Mouse (Mus musculus): ENCODE results near the gene Grid2. TPM values are rescaled to one million over a fixed set of nuclear protein-coding genes. Genes with fewer than 3 reads are reported as not detected.

Grid2 gene
- polyA plus RNA-seq, 1 experiment from 2014 or later, result 2.2 TPM

GRCm38 (mm10) chr6:64114594-64114993, 858.9 kb downstream of the Grid2 start:
- Histone ChIP-seq H3K27me3 (no peaks in the 10 kb centered on the region), H3K27ac (no peak overlapping the region), H3K4me3 (no peak overlapping the region), H3K4me2 (replicated peaks) (no peak overlapping the region), H3K4me1 (peaks cover 3% of the 10 kb centered on the region), H3K9ac (no peak overlapping the region), H3K36me3 (no peaks in the 10 kb centered on the region), H3K9me3 (no peaks in the 10 kb centered on the region)
- no peak for ATAC-seq (ENCODE audit: low FRiP score, low read depth)
- WGBS, result 75% methylated on average over 2 of the region's 2 CpGs

- Histone ChIP-seq H3K27me3 (no peaks in the 10 kb centered on the region), H3K27ac (no peak overlapping the region), H3K4me3 (no peak overlapping the region), H3K9ac (no peak overlapping the region), H3K9me3 (no peaks in the 10 kb centered on the region), H3K4me1 (no peaks in the 10 kb centered on the region), H3K4me2 (replicated peaks) (no peak overlapping the region), H3K36me3 (no peaks in the 10 kb centered on the region)
- WGBS, result 81% methylated on average over 9 of the region's 9 CpGs
- ATAC-seq (ENCODE audit: low FRiP score, low read depth), result no peak
These were observed 880.6 kb downstream of the Grid2 start for GRCm38 (mm10) chr6:64136275-64136674.

- Histone ChIP-seq H3K27me3 (no peaks in the 10 kb centered on the region), H3K9me3 (no peaks in the 10 kb centered on the region), H3K36me3 (no peaks in the 10 kb centered on the region), H3K4me1 (peaks cover 4% of the 10 kb centered on the region; the same call in 1 of the 2 replicates), H3K4me3 (no peak overlapping the region), H3K4me2 (replicated peaks) (no peak overlapping the region), H3K27ac (no peak overlapping the region), H3K9ac (no peak overlapping the region)
- WGBS, result 39% methylated on average over 7 of the region's 7 CpGs
- ATAC-seq (ENCODE audit: low FRiP score, low read depth), result peak; percentile 67
These were observed 892.9 kb downstream of the Grid2 start for GRCm38 (mm10) chr6:64148613-64149012.

DNA sequence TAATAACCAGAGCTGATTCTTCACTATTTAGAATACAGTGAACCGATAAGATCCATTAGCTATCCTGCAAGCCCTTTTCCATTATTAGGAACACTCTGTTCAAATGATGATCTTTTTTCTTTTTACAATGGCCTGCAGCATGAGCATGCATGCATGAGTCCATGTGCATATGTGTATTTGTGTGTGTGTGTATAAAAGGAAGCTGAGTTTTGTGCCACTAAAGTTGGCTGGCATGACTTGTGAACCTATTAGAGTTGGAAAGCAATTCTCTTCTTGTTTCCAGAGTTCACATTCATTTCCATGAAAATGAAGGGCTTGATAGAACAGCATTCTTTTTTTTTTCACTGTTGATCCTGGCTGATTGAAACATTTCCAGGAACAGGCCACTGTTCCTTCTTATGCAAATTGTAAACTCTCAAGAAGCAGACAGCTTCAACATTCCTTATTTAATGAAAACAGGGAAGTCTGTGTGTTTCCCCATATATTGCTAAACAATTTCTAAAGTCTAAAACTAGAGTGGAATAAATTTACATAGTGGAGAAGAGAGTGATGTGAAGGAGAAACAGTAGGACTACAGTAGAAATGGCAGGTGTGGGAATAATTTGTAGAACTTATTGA, 919.4 kb downstream of the Grid2 start:
- no peak for ATAC-seq (ENCODE audit: low FRiP score, low read depth)
- Histone ChIP-seq H3K4me1 (no peaks in the 10 kb centered on the region), H3K27ac (no peak overlapping the region), H3K36me3 (no peaks in the 10 kb centered on the region), H3K9me3 (no peaks in the 10 kb centered on the region), H3K9ac (no peak overlapping the region), H3K4me3 (no peak overlapping the region), H3K27me3 (no peaks in the 10 kb centered on the region), H3K4me2 (replicated peaks) (no peak overlapping the region)
- 96% methylated on average over 1 of the region's 1 CpGs for WGBS

- no peak for ATAC-seq (ENCODE audit: low FRiP score, low read depth)
- H3K9ac ChIP-seq, result no peak overlapping the region
- 79% methylated on average over 1 of the region's 1 CpGs for WGBS
- H3K36me3 ChIP-seq, result no peaks in the 10 kb centered on the region
- no peak overlapping the region for H3K4me3 ChIP-seq
- no peak overlapping the region for H3K4me2 ChIP-seq (replicated peaks)
- H3K4me1 ChIP-seq, result no peaks in the 10 kb centered on the region
- H3K9me3 ChIP-seq, result no peaks in the 10 kb centered on the region
- no peak overlapping the region for H3K27ac ChIP-seq
- no peaks in the 10 kb centered on the region for H3K27me3 ChIP-seq
These were observed 938.0 kb downstream of the Grid2 start for GRCm38 (mm10) chr6:64193646-64194045.

- WGBS, result 27% methylated on average over 8 of the region's 8 CpGs
- Histone ChIP-seq H3K4me2 (replicated peaks) (no peak overlapping the region), H3K9ac (no peak overlapping the region), H3K27me3 (no peaks in the 10 kb centered on the region), H3K4me1 (no peaks in the 10 kb centered on the region), H3K4me3 (no peak overlapping the region), H3K9me3 (no peaks in the 10 kb centered on the region), H3K36me3 (no peaks in the 10 kb centered on the region), H3K27ac (no peak overlapping the region)
- ATAC-seq (ENCODE audit: low FRiP score, low read depth), result no peak
These were observed 946.9 kb downstream of the Grid2 start for GRCm38 (mm10) chr6:64202396-64203122.

- H3K27ac ChIP-seq, result no peak overlapping the region
- no peaks in the 10 kb centered on the region for H3K9me3 ChIP-seq
- no peak overlapping the region for H3K9ac ChIP-seq
- no peak for ATAC-seq (ENCODE audit: low FRiP score, low read depth)
- H3K27me3 ChIP-seq, result no peaks in the 10 kb centered on the region
- no peak overlapping the region for H3K4me3 ChIP-seq
- H3K36me3 ChIP-seq, result no peaks in the 10 kb centered on the region
- no peaks in the 10 kb centered on the region for H3K4me1 ChIP-seq
- no peak overlapping the region for H3K4me2 ChIP-seq (replicated peaks)
- 66% methylated on average over 3 of the region's 3 CpGs for WGBS
These were observed 980.7 kb downstream of the Grid2 start for GRCm38 (mm10) chr6:64236351-64236750.

DNA sequence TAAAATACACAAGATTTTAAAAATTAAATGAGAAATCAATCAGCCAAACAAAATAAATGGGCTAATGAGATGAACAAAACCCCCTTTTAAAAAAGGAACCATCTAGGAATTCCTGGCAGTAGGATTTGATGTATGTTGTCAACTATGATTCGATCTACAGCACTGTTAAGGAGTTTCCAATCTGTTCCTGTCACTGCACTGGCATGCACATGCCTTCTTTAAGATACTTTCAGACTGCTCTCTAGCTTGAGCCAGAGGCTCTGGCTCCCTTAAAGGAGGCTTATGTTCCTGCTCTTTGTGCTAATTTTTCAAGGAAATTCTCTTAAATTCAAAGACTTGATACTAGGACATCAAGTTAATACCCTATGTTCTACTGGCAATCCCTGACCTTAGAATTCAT, 984.9 kb downstream of the Grid2 start:
- H3K4me1 ChIP-seq, result no peaks in the 10 kb centered on the region
- 83% methylated on average over 1 of the region's 1 CpGs for WGBS
- no peaks in the 10 kb centered on the region for H3K36me3 ChIP-seq
- ATAC-seq (ENCODE audit: low FRiP score, low read depth), result no peak
- no peak overlapping the region for H3K27ac ChIP-seq
- H3K4me3 ChIP-seq, result no peak overlapping the region
- no peak overlapping the region for H3K9ac ChIP-seq
- no peaks in the 10 kb centered on the region for H3K9me3 ChIP-seq
- H3K4me2 ChIP-seq (replicated peaks), result no peak overlapping the region
- no peaks in the 10 kb centered on the region for H3K27me3 ChIP-seq

DNA sequence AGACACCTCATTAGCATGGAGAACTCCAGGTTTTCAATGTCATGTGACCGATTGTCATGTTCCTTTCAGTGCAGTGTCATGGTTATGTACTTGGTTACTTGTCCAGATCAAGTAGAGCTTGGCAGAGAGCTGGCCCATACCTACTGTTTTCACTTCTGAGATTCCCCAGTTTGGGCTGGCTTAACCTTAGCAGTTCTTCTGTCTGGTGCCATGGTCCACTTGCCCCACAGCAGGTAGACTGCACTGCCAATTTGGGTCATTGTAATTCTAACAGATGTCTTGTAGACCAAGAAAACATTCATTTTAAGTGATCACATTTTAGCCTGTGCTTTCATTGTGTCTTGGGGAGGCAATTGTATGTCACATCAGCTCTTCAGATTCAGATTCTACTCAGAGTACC, 990.3 kb downstream of the Grid2 start:
- H3K36me3 ChIP-seq, result no peaks in the 10 kb centered on the region
- no peaks in the 10 kb centered on the region for H3K9me3 ChIP-seq
- H3K4me3 ChIP-seq, result no peak overlapping the region
- no peaks in the 10 kb centered on the region for H3K27me3 ChIP-seq
- no peak overlapping the region for H3K9ac ChIP-seq
- 86% methylated on average over 1 of the region's 1 CpGs for WGBS
- H3K27ac ChIP-seq, result no peak overlapping the region
- no peak for ATAC-seq (ENCODE audit: low FRiP score, low read depth)
- H3K4me1 ChIP-seq, result no peaks in the 10 kb centered on the region
- no peak overlapping the region for H3K4me2 ChIP-seq (replicated peaks)

DNA sequence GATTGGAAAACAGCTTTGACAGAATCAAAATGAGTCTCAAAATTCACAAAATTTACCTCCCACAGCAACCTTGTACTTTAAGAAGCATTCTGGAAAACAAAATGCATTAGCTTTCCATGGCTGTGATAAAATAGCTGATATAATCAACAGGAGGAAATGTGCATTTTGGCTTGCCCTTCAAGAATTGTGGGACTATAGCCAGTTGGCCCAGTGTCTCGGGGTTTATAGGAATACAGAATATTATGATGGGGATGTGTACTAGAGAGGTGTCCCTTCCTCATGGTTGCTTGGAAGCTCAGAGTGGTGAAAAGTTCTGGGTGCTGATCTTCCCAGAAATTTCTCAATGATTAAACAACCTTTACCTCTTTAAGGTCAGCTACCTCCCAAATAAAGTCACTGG, 995.4 kb downstream of the Grid2 start:
- no peaks in the 10 kb centered on the region for H3K4me1 ChIP-seq
- no peaks in the 10 kb centered on the region for H3K9me3 ChIP-seq
- no peak overlapping the region for H3K4me2 ChIP-seq (replicated peaks)
- no peaks in the 10 kb centered on the region for H3K36me3 ChIP-seq
- no peak overlapping the region for H3K9ac ChIP-seq
- no peak overlapping the region for H3K27ac ChIP-seq
- WGBS, result 63% methylated on average over 1 of the region's 1 CpGs
- no peaks in the 10 kb centered on the region for H3K27me3 ChIP-seq
- ATAC-seq (ENCODE audit: low FRiP score, low read depth), result no peak
- no peak overlapping the region for H3K4me3 ChIP-seq

GRCm38 (mm10) chr6:64263517-64263916, 1007.8 kb downstream of the Grid2 start:
- ATAC-seq (ENCODE audit: low FRiP score, low read depth), result no peak
- Histone ChIP-seq H3K36me3 (no peaks in the 10 kb centered on the region), H3K9me3 (no peaks in the 10 kb centered on the region), H3K4me2 (replicated peaks) (no peak overlapping the region), H3K4me1 (no peaks in the 10 kb centered on the region), H3K9ac (no peak overlapping the region), H3K27ac (no peak overlapping the region), H3K27me3 (no peaks in the 10 kb centered on the region), H3K4me3 (no peak overlapping the region)
- WGBS, result 84% methylated on average over 4 of the region's 4 CpGs

GRCm38 (mm10) chr6:64264224-64264623, 1008.5 kb downstream of the Grid2 start:
- Histone ChIP-seq H3K4me3 (no peak overlapping the region), H3K27ac (no peak overlapping the region), H3K27me3 (no peaks in the 10 kb centered on the region), H3K36me3 (no peaks in the 10 kb centered on the region), H3K4me2 (replicated peaks) (no peak overlapping the region), H3K9ac (no peak overlapping the region), H3K4me1 (no peaks in the 10 kb centered on the region), H3K9me3 (no peaks in the 10 kb centered on the region)
- ATAC-seq (ENCODE audit: low FRiP score, low read depth), result no peak
- 86% methylated on average over 2 of the region's 2 CpGs for WGBS
